Mouse (Mus musculus): Measurements from ENCODE around the gene Foxd1. TPM values are rescaled to one million over a fixed set of nuclear protein-coding genes. Genes with fewer than 3 reads are reported as not detected.
A peak's percentile ranks its signal among the peaks of the same experiment; 100 is the strongest.

Foxd1 gene
- polyA plus RNA-seq, 1 experiment from 2014 or later = 5.0 TPM

GRCm38 (mm10) chr13:98392031-98392430 lies 38.0 kb downstream of the Foxd1 start:
- Histone ChIP-seq H3K27me3 (peaks cover 57% of the 10 kb centered on the region), H3K4me2 (peak overlapping the region; percentile 79), H3K4me1 (peaks cover 47% of the 10 kb centered on the region), H3K36me3 (no peaks in the 10 kb centered on the region), H3K27ac (peak overlapping the region; percentile 85), H3K4me3 (replicated peaks) (no peak overlapping the region), H3K9me3 (replicated peaks) (no peaks in the 10 kb centered on the region), H3K9ac (no peak overlapping the region)
- ATAC-seq (replicated peaks; ENCODE audit: low FRiP score) = no peak
- WGBS = 18% methylated on average over 6 of the region's 6 CpGs

DNA sequence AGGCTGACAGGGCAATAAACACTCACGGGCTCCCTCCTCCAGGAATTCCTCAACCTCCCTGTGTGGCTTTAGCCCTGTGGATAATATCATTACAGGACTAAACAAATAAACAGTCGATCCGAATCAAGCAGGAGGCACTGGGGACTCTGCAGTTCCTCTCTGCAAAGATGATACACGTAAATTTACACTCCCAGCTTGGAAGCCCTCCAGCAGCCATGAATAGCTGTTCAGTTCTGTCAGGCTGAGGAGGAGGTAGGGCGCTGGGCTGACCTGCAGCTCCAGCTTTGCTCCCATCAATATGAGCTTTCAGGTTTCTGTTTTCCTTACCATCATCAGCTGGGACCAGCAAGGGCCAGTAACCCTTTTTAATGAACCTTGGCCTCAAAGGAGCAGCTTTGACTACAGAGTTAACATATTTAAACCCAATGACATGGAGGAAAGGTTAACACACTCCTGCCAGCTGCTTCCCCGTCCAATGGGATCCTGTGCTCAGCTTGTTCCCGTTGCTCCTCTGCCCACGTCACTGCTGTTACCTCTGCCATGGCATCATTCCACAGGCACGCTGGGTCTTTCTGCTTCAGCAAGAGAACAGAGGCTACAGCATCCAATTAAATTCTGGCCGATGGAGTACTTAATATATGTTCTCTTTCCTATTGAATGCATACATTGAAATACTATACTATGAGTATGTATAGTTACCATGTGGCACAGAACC lies 39.5 kb downstream of the Foxd1 start:
- Histone ChIP-seq H3K4me2 (peak overlapping the region; percentile 79; the same call in 1 of the 2 replicates), H3K9me3 (replicated peaks) (no peaks in the 10 kb centered on the region), H3K4me3 (replicated peaks) (no peak overlapping the region), H3K27me3 (peaks cover 46% of the 10 kb centered on the region), H3K36me3 (no peaks in the 10 kb centered on the region), H3K9ac (no peak overlapping the region), H3K27ac (peak overlapping the region; percentile 85), H3K4me1 (peaks cover 47% of the 10 kb centered on the region)
- 12% methylated on average over 10 of the region's 10 CpGs for WGBS
- ATAC-seq (replicated peaks; ENCODE audit: low FRiP score) = peak; percentile 57

Other genes with a start within 250 kb of the Foxd1 start
- gene Arhgef28, start 147.8 kb upstream of the Foxd1 start, polyA plus RNA-seq (2015; fragmentation: Nextera tagmentation; extraction: Ambion mirVana) = 39.8 and 45.3 TPM in 2 replicates
- gene Utp15, start 91.2 kb upstream of the Foxd1 start, polyA plus RNA-seq (2015; fragmentation: Nextera tagmentation; extraction: Ambion mirVana) = 33.7 and 36.7 TPM in 2 replicates
- gene Ankra2, start 91.2 kb upstream of the Foxd1 start, polyA plus RNA-seq (2015; fragmentation: Nextera tagmentation; extraction: Ambion mirVana) = 15.0 and 15.7 TPM in 2 replicates
- not detected in 2 replicates for gene Gm21976, start 74.4 kb upstream of the Foxd1 start, polyA plus RNA-seq (2015; fragmentation: Nextera tagmentation; extraction: Ambion mirVana)
- gene Btf3, start 37.2 kb upstream of the Foxd1 start, polyA plus RNA-seq (2015; fragmentation: Nextera tagmentation; extraction: Ambion mirVana) = 689 and 781 TPM in 2 replicates
- 1.1 and 2.6 TPM in 2 replicates for gene Gm10320, start 137.8 kb downstream of the Foxd1 start, polyA plus RNA-seq (2015; fragmentation: Nextera tagmentation; extraction: Ambion mirVana)